Mouse (Mus musculus): ENCODE data around the gene Trf. TPM values are rescaled to one million over a fixed set of nuclear protein-coding genes. Genes with fewer than 3 reads are reported as not detected.
A peak's percentile ranks its signal among the peaks of the same experiment; 100 is the strongest.
"Not testable (repeated sequence)": the region's sequence is repeated elsewhere in the genome, so short reads cannot be mapped to it uniquely, and the experiment has no call there.

The Trf gene
- polyA plus RNA-seq, 1 experiment from 2014 or later, result 12.9 TPM

GRCm38 (mm10) chr9:103180303-103180702 is 49.9 kb downstream of the Trf start:
- H3K4me2 ChIP-seq, result peak overlapping the region; percentile 59

GRCm38 (mm10) chr9:103175692-103176091 is 54.6 kb downstream of the Trf start:
- 92% methylated on average over 7 of the region's 7 CpGs for WGBS

More at GRCm38 (mm10) chr9:103180303-103180702, 49.9 kb downstream of the Trf start:
- no peak for ATAC-seq (ENCODE audit: low FRiP score)
- Histone ChIP-seq H3K4me3 (replicated peaks) (peak overlapping the region; percentile 35), H3K27ac (peak overlapping the region; percentile 61), H3K27me3 (no peaks in the 10 kb centered on the region), H3K36me3 (replicated peaks) (peaks cover 15% of the 10 kb centered on the region; the same call in 1 of the 2 replicates), H3K9ac (peak overlapping the region; percentile 54; the same call in 1 of the 2 replicates), H3K4me1 (peaks cover 12% of the 10 kb centered on the region), H3K9me3 (no peaks in the 10 kb centered on the region)
- 84% methylated on average over 3 of the region's 3 CpGs for WGBS

DNA sequence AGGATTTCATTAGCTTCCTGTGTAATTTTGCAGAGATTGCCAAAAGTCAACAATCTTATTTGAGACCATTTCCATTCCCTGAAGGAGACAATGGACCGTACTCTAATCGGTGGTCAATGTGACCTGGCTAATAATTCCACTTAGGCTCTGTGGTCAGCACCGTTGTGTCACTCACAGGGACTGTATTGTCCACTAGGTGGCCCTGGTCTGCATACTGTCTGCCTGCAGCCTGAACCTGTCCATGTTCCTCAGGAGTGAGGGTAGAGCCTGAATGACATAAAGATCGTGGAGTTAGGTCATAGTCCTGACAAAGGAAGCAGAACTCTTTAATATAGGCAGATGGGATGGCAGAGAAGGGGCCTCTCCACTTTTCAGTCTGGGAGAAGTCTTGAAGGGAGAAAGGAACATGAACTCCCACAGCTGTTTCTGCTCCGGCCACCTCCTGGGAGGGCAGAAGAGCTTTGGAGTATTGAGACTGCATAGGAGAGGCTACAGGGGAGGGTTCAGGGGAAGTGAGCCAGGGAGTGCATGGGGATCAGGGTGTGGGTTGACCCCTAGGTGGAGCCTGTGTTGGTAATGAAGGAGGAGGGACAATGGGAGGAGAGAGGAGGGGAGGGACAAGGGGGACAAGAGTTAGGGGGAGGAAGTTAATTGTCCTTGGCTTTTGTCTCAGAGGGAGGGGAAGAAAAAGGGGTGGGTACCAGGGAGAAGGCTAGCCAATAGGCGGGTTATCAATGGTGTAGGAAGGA is 55.3 kb downstream of the Trf start:
- WGBS, result 61% methylated on average over 6 of the region's 6 CpGs
- no peaks in the 10 kb centered on the region for H3K27me3 ChIP-seq
- no peaks in the 10 kb centered on the region for H3K9me3 ChIP-seq
- H3K36me3 ChIP-seq (replicated peaks), result peaks cover 18% of the 10 kb centered on the region; the same call in 1 of the 2 replicates
- H3K4me2 ChIP-seq, result no peak overlapping the region
- H3K4me3 ChIP-seq (replicated peaks), result no peak overlapping the region
- no peak overlapping the region for H3K9ac ChIP-seq
- H3K4me1 ChIP-seq, result no peaks in the 10 kb centered on the region
- no peak for ATAC-seq (ENCODE audit: low FRiP score)
- H3K27ac ChIP-seq, result no peak overlapping the region

More at GRCm38 (mm10) chr9:103175692-103176091, 54.6 kb downstream of the Trf start:
- H3K9ac ChIP-seq, result no peak overlapping the region
- no peaks in the 10 kb centered on the region for H3K9me3 ChIP-seq
- no peaks in the 10 kb centered on the region for H3K27me3 ChIP-seq
- no peak for ATAC-seq (ENCODE audit: low FRiP score)
- H3K4me1 ChIP-seq, result peaks cover 7% of the 10 kb centered on the region
- H3K36me3 ChIP-seq (replicated peaks), result peaks cover 16% of the 10 kb centered on the region; the same call in 1 of the 2 replicates
- no peak overlapping the region for H3K4me3 ChIP-seq (replicated peaks)
- H3K27ac ChIP-seq, result no peak overlapping the region
- no peak overlapping the region for H3K4me2 ChIP-seq

DNA sequence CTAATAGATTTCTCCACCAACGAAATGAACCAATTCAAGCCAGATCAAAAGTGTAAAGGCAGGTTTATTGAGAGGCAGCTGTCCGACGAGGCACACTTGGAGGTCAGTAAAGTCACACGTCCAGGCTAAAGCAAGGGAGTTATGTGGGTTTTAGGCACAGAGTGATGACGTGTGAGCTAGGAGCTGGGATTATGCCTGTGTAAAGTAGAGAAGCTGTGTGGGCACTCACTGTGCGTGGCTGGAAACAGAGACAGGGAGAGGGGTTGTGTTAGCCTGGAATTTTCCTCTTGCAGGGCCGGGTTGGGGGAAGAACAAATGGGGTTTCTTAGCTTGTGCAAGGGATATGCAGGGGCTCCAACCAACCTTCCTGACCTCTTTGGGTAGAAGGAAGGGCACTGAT is 61.5 kb downstream of the Trf start:
- Histone ChIP-seq H3K4me3 (replicated peaks) (no peak overlapping the region), H3K27ac (no peak overlapping the region), H3K4me2 (no peak overlapping the region), H3K9ac (no peak overlapping the region), H3K4me1 (no peaks in the 10 kb centered on the region), H3K27me3 (no peaks in the 10 kb centered on the region), H3K36me3 (replicated peaks) (peaks cover 38% of the 10 kb centered on the region), H3K9me3 (no peaks in the 10 kb centered on the region)
- ATAC-seq (ENCODE audit: low FRiP score), result no peak
- 84% methylated on average over 7 of the region's 7 CpGs for WGBS

DNA sequence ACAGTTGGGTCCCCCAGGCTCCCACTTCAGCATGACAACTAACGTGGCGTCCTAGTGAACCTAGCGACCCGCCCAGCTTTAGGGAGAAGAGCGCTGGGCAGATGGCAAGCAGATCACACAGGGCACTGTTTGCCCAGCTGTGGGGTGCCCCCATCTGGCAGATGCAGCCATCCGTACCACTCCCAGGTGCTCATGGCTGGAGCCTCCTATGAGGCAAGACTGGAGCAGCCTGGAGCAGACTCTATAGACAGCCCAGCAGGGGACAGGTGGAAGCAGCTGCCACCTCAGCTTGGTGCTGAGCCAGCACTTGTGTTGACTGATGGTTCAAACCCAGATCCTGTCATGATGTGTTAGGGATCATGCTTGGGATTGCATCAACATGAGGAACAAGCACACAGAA is 62.2 kb downstream of the Trf start:
- ATAC-seq (ENCODE audit: low FRiP score), result no peak
- Histone ChIP-seq H3K4me1 (no peaks in the 10 kb centered on the region), H3K36me3 (replicated peaks) (peaks cover 46% of the 10 kb centered on the region), H3K9me3 (no peaks in the 10 kb centered on the region), H3K4me3 (replicated peaks) (no peak overlapping the region), H3K27me3 (no peaks in the 10 kb centered on the region), H3K27ac (no peak overlapping the region), H3K9ac (no peak overlapping the region), H3K4me2 (no peak overlapping the region)
- WGBS, result 84% methylated on average over 6 of the region's 6 CpGs

DNA sequence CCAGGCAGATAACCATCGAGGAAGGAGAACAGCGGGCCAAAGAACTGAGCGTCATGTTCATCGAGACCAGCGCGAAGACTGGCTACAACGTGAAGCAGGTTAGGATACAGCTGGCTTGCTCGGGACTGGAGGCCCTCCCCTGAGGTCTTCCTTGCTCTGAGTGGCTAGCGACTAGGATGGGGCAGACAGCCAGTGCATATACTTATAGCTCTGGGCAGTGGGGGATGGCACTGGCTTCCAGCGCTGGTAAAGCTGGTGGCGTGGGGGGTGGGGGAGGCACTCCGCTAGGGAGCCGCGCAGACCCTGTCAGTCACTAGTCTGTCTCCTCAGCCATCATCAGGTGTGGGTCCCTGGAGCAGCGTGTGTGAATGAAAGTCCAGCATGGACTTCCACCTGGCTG is 66.4 kb downstream of the Trf start:
- Histone ChIP-seq H3K9ac (no peak overlapping the region), H3K4me1 (no peaks in the 10 kb centered on the region; the same call in 1 of the 2 replicates), H3K4me2 (no peak overlapping the region), H3K27me3 (no peaks in the 10 kb centered on the region), H3K36me3 (replicated peaks) (peaks cover 73% of the 10 kb centered on the region), H3K9me3 (no peaks in the 10 kb centered on the region), H3K27ac (no peak overlapping the region), H3K4me3 (replicated peaks) (no peak overlapping the region)
- WGBS, result 74% methylated on average over 15 of the region's 15 CpGs
- no peak for ATAC-seq (ENCODE audit: low FRiP score)

DNA sequence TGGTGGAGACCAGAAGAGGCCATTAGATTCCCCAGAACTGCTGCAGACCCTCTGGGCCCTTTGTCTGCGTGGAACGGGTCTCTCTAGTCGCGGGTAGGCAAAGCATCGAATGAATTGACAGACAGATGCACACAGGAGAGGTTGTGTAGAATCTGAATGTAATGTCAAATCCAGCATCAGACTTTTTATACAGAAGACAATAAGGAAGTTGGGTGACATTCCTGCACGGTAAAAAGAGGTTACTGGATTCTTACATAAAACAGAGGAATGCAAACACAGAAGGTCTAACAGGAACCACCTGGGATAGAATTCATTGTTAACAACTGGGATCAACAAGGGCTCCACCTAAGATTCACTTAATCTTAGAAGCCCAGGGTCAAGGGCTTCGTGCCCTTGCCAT is 75.1 kb downstream of the Trf start:
- WGBS, result 85% methylated on average over 7 of the region's 7 CpGs
- H3K9ac ChIP-seq; H3K4me2 ChIP-seq; ATAC-seq (ENCODE audit: low FRiP score); H3K4me1 ChIP-seq; H3K27ac ChIP-seq; H3K27me3 ChIP-seq; H3K9me3 ChIP-seq; H3K4me3 ChIP-seq (replicated peaks): not testable (repeated sequence)
- H3K36me3 ChIP-seq (replicated peaks), result peaks cover 18% of the 10 kb centered on the region

GRCm38 (mm10) chr9:103154568-103154967 is 75.7 kb downstream of the Trf start:
- no peak for ATAC-seq (ENCODE audit: low FRiP score)
- peaks cover 9% of the 10 kb centered on the region; the same call in 1 of the 2 replicates for H3K4me1 ChIP-seq
- no peak overlapping the region for H3K27ac ChIP-seq
- no peaks in the 10 kb centered on the region for H3K27me3 ChIP-seq
- no peaks in the 10 kb centered on the region for H3K9me3 ChIP-seq
- no peak overlapping the region for H3K9ac ChIP-seq
- H3K36me3 ChIP-seq (replicated peaks), result peaks cover 14% of the 10 kb centered on the region
- H3K4me2 ChIP-seq, result no peak overlapping the region
- no peak overlapping the region for H3K4me3 ChIP-seq (replicated peaks)
- 86% methylated on average over 2 of the region's 2 CpGs for WGBS

Other genes with a start within 250 kb of the Trf start
- gene Slco2a1, start 241.7 kb downstream of the Trf start, polyA plus RNA-seq (2016; fragmentation: Nextera tagmentation; extraction: Ambion mirVana), result 0.29 and 0.68 TPM in 2 replicates
- 35.8 and 41.8 TPM in 2 replicates for gene Rab6b, start 118.7 kb downstream of the Trf start, polyA plus RNA-seq (2016; fragmentation: Nextera tagmentation; extraction: Ambion mirVana)
- 50.3 and 50.9 TPM in 2 replicates for gene Srprb, start 28.3 kb downstream of the Trf start, polyA plus RNA-seq (2016; fragmentation: Nextera tagmentation; extraction: Ambion mirVana)
- gene Gm20425, start 137 bp downstream of the Trf start, polyA plus RNA-seq (2016; fragmentation: Nextera tagmentation; extraction: Ambion mirVana), result 3.3 and 4.5 TPM in 2 replicates
- 1.9 and 3.3 TPM in 2 replicates for gene 1300017J02Rik, start 74.6 kb upstream of the Trf start, polyA plus RNA-seq (2016; fragmentation: Nextera tagmentation; extraction: Ambion mirVana)
- gene Topbp1, start 74.8 kb upstream of the Trf start, polyA plus RNA-seq (2016; fragmentation: Nextera tagmentation; extraction: Ambion mirVana), result 94.9 and 96.7 TPM in 2 replicates
- 122 and 132 TPM in 2 replicates for gene Cdv3, start 135.4 kb upstream of the Trf start, polyA plus RNA-seq (2016; fragmentation: Nextera tagmentation; extraction: Ambion mirVana)
- 2.7 and 3.0 TPM in 2 replicates for gene Bfsp2, start 250.0 kb upstream of the Trf start, polyA plus RNA-seq (2016; fragmentation: Nextera tagmentation; extraction: Ambion mirVana)

Data from forebrain, embryonic 12.5 days (tissue).